Mouse (Mus musculus) hindbrain, postnatal 0 days (tissue): ENCODE measurements around the gene Ephb1. TPM values are rescaled to one million over a fixed set of nuclear protein-coding genes. Genes with fewer than 3 reads are reported as not detected.

Experiments used
- ATAC-seq: fragments of 200-750 bp; cut with Nextera tagmentation; 2 replicates; pipeline ENCODE4 v1.8.0; 2017; ENCODE audit warnings: mild to moderate bottlenecking, moderate TSS enrichment, moderate library complexity
- DNase-seq: peaks from one replicate; pipeline ENCODE4 v3.0.0-alpha.2; 2015; ENCODE audit warnings: low spot score
- H3K27ac ChIP-seq: fragments of 300-500 bp; sonication (generic); 2 replicates; pipeline ENCODE4 v1.5.1; 2014; ENCODE audit warnings: mild to moderate bottlenecking
- H3K27me3 ChIP-seq: fragments of 300-500 bp; sonication (generic); 2 replicates; pipeline ENCODE4 v1.6.1; 2014; ENCODE audit warnings: low read length, mixed read lengths; ENCODE audit not compliant: insufficient read depth
- H3K36me3 ChIP-seq: fragments of 300-500 bp; sonication (generic); 2 replicates; pipeline ENCODE4 v1.6.1; 2014; ENCODE audit warnings: low read length, mixed read lengths; ENCODE audit not compliant: insufficient read depth
- H3K4me1 ChIP-seq: fragments of 300-500 bp; sonication (generic); 2 replicates; pipeline ENCODE4 v1.6.1; 2014; ENCODE audit warnings: antibody characterized with exemption, low read length, mixed read lengths; ENCODE audit not compliant: insufficient read depth
- H3K4me2 ChIP-seq: fragments of 300-500 bp; sonication (generic); 2 replicates; pipeline ENCODE4 v1.6.1; 2014; ENCODE audit warnings: low read depth, mild to moderate bottlenecking, low read length, moderate library complexity, mixed read lengths
- H3K4me3 ChIP-seq: fragments of 300-500 bp; sonication (generic); 2 replicates; pipeline ENCODE4 v1.5.1; 2014; ENCODE audit warnings: low read length
- H3K9ac ChIP-seq: fragments of 300-500 bp; sonication (generic); replicated peaks from 2 replicates; pipeline ENCODE4 v1.6.1; 2014; ENCODE audit warnings: mild to moderate bottlenecking, low read length, moderate library complexity, mixed read lengths
- H3K9me3 ChIP-seq: fragments of 300-500 bp; sonication (generic); 2 replicates; pipeline ENCODE4 v1.6.1; 2016; ENCODE audit warnings: low read length, mixed read lengths
- CTCF ChIP-seq: IDR thresholded peaks from 2 replicates; pipeline ENCODE4 v1.5.1; 2016; ENCODE audit warnings: antibody characterized with exemption, control low read depth, low read depth
- WGBS: fragments of 180-500 bp; shearing (Covaris S2); extraction: QIAGEN DNeasy Blood & Tissue Kit; methylation state at CpG from one replicate; pipeline ENCODE4 v1.1.7; 2014; 5-methylcytosine and 5-hydroxymethylcytosine counted together
- polyA plus RNA-seq: library from polyadenylated mRNA; unstranded; fragments of >200 nt; fragmentation: Nextera tagmentation; extraction: Ambion mirVana; gene quantifications from 2 replicates; pipeline ENCODE4 v1.2.1, GENCODE M21; 2015
- total RNA-seq: library from RNA; depleted of rRNA; stranded (reverse); fragments of >200 nt; gene quantifications from 2 replicates; pipeline ENCODE4 v1.2.3, GENCODE M21; 2014

Gene Ephb1
- total and polyA plus RNA-seq, 2 experiments from 2014 or later = 39.6 to 50.3 TPM

DNA sequence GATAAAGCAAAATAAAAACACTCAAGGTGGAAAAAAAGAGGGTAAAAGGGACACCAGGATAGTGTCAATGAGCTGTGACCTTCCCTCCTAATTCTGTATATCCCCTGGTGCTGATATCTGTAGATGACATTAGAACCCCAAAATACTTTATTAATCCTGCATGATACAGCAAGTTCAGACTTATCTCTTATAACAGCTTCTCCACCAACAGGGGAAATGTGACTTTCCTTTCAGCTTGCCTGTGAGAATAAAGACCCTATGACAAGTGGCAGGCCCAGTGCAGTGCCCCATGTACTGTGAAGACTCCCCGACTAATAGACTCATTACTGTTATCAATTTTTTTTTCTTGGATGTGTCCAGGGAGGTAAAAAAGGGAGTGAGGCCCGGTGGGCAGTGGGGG, 367.6 kb downstream of the Ephb1 start:
- 73% methylated on average over 2 of the region's 2 CpGs for WGBS
- ATAC-seq (no peak), DNase-seq (no peak)
- TF ChIP-seq CTCF = no peak
- Histone ChIP-seq H3K9me3 (no peaks in the 10 kb centered on the region), H3K4me2 (no peak overlapping the region), H3K4me1 (no peaks in the 10 kb centered on the region), H3K9ac (no peak overlapping the region), H3K27ac (no peak overlapping the region), H3K27me3 (no peaks in the 10 kb centered on the region), H3K4me3 (no peak overlapping the region), H3K36me3 (no peaks in the 10 kb centered on the region)

DNA sequence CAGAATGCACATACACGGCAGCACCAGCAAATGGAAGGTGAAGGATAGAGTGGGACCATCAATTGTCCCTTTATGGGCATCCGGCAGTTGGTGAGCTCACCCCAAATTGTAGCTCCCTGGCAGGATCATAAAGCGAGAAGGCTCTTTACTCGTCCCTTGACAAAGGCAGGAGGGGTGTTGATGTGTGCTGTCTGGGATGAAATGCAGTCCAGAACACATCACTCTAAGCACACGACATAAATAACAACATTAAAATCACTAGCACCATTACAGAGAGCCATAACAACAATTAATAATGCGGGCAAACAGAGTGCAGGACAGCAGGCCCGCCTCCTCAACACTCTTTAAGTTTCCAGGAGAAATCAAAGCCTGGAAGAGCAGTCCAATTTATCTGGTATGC, 372.1 kb downstream of the Ephb1 start:
- ATAC-seq = no peak
- Histone ChIP-seq H3K4me3 (no peak overlapping the region), H3K4me1 (no peaks in the 10 kb centered on the region), H3K27ac (no peak overlapping the region), H3K9me3 (no peaks in the 10 kb centered on the region), H3K9ac (no peak overlapping the region), H3K4me2 (no peak overlapping the region), H3K36me3 (no peaks in the 10 kb centered on the region), H3K27me3 (no peaks in the 10 kb centered on the region)
- 84% methylated on average over 7 of the region's 7 CpGs for WGBS
- no peak for TF ChIP-seq CTCF
- DNase-seq = no peak

DNA sequence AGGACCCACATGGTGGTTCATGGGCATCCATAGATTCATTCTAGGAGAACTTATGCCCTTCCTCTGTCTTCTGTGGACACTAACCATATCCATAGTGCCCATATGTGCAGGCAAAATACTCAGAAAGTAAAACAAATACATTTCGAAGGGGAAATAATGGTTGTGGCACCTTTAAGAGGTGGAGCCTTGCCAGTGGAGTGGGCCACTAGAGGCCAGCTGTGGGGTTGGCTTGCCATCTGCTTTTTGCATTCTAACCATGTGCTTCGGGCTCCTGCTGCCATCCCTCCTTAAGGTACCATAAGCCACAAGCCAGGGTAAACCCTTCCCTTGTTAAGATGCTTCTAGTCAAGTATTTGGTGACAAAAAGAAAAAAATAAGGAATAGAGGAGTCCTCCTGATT, 373.3 kb downstream of the Ephb1 start:
- no peak for ATAC-seq
- Histone ChIP-seq H3K27me3 (no peaks in the 10 kb centered on the region), H3K4me2 (no peak overlapping the region), H3K27ac (no peak overlapping the region), H3K36me3 (no peaks in the 10 kb centered on the region), H3K4me3 (no peak overlapping the region), H3K9ac (no peak overlapping the region), H3K4me1 (no peaks in the 10 kb centered on the region), H3K9me3 (no peaks in the 10 kb centered on the region)
- DNase-seq = no peak
- TF ChIP-seq CTCF = no peak
- 81% methylated on average over 2 of the region's 2 CpGs for WGBS

DNA sequence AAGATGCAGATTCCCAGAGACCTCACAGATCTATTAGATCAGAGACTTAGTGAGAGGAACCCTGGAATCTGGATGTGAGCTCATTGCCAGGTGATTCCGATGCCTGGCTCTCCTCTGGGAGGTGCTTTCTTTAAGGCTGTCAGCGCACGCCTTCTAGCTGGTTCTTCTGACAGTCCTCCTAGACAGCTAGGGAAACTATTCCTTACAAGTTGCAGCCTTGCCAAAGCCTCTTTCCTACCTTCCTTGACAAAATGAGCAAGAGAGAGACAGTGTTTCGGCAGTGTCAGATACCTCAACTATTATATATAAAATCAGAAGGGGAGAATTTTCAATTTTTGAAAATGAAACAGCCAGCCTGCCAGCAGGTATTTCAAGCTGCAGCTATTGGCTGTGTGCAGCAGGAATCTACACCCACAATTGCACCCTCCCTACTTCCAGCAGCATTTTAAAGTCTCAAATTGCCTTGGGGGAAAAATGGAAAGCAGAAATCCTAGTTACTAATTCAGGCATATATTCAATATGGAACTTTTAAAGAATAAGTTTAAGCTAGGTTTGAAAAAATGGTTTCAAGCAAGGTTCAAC, 377.5 kb downstream of the Ephb1 start:
- Histone ChIP-seq H3K36me3 (no peaks in the 10 kb centered on the region), H3K9ac (no peak overlapping the region), H3K27me3 (no peaks in the 10 kb centered on the region), H3K27ac (no peak overlapping the region), H3K4me2 (no peak overlapping the region), H3K4me3 (no peak overlapping the region), H3K9me3 (no peaks in the 10 kb centered on the region), H3K4me1 (no peaks in the 10 kb centered on the region)
- no peak for ATAC-seq
- no peak for DNase-seq
- no peak for TF ChIP-seq CTCF
- WGBS = 81% methylated on average over 4 of the region's 4 CpGs

DNA sequence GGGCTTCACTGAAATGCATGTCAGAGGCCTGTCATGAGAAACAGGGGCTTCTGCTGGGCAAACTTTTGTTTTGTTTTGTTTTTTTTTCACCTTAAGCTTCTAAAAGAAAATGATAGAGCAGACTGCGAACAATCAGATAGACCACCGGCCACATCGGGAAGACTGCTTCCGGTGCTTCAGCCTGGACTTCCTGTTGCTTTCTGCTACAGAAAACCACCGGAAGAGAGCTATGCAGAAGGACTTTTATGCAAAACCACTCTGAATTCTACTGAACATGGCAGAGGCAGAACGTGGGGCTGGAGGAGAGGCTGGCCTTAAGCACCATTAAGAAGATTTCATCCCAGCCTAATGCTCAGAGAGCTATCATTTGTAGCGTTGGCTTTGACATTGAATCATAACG, 382.2 kb downstream of the Ephb1 start:
- Histone ChIP-seq H3K27me3 (no peaks in the 10 kb centered on the region), H3K27ac (no peak overlapping the region), H3K36me3 (no peaks in the 10 kb centered on the region), H3K4me2 (no peak overlapping the region), H3K4me3 (no peak overlapping the region), H3K9me3 (no peaks in the 10 kb centered on the region), H3K9ac (no peak overlapping the region), H3K4me1 (no peaks in the 10 kb centered on the region)
- DNase-seq = no peak
- no peak for ATAC-seq
- no peak for TF ChIP-seq CTCF
- 71% methylated on average over 8 of the region's 8 CpGs for WGBS

DNA sequence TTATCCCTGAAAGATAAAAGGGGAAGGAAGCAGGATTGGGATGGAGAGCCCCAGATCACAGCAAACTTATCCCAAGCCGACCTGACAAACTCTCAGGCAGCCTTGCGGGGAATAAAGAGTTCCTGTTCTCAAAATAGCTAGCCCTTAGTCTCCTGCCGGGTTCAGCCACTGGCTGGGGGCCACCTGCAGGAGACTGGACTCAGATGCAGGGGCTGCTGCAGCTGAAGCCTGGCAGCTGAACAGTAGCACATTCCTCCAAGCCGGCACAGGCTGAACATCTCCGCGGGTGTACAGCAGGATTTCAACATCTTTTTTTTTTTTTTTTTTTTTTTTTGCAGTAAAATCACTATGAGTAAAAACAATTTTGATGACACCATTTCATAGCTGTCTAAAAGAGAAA, 382.7 kb downstream of the Ephb1 start:
- Histone ChIP-seq H3K36me3 (no peaks in the 10 kb centered on the region), H3K9ac (no peak overlapping the region), H3K4me2 (no peak overlapping the region), H3K4me3 (no peak overlapping the region), H3K9me3 (no peaks in the 10 kb centered on the region), H3K27me3 (no peaks in the 10 kb centered on the region), H3K4me1 (no peaks in the 10 kb centered on the region), H3K27ac (no peak overlapping the region)
- 16% methylated on average over 6 of the region's 6 CpGs for WGBS
- DNase-seq (peak; percentile 19), ATAC-seq (no peak)
- TF ChIP-seq CTCF = no peak

DNA sequence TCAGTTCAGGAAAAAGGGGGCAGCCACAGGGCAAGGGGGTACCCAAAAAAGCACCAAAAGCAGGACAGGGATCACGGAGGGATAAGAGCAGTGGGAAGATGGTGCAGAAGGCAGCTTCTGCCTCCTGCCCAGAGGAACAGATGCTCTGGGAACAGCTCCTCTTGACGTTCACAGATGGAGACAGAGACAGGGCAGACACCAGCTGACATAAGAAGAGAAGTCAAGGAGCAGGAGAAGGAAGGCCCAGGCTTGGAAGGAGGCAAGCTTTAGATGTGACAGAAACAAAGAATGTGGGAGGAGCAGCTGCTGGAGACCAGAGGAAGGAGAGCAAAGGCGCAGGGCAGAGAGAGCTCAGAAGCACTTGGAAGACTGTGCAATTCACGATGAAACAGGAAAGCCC, 398.3 kb downstream of the Ephb1 start:
- Histone ChIP-seq H3K9ac (no peak overlapping the region), H3K27me3 (no peaks in the 10 kb centered on the region), H3K27ac (0 out of 2 replicates have a peak overlapping the region, but pooled peaks have one; percentile 11), H3K36me3 (no peaks in the 10 kb centered on the region), H3K9me3 (no peaks in the 10 kb centered on the region), H3K4me1 (peaks cover 7% of the 10 kb centered on the region; the same call in 1 of the 2 replicates), H3K4me3 (no peak overlapping the region), H3K4me2 (no peak overlapping the region)
- no peak for DNase-seq
- 37% methylated on average over 4 of the region's 4 CpGs for WGBS
- no peak for TF ChIP-seq CTCF
- no peak for ATAC-seq
